Comparison of ENCODE assay signal across 8 mouse cellular contexts in genomic region chr17:36950981-36951947, GRCm38 (mm10). TPM values are rescaled to one million over a fixed set of nuclear protein-coding genes. Genes with fewer than 3 reads are reported as not detected.
DNase-seq lines count a peak whose midpoint lies in the region; ATAC-seq lines count a peak whose summit lies in the region.

Gene Ppp1r11 (minus strand): TSS chr17:36951741.

- ATAC-seq in megakaryocyte progenitor cell, adult 5-6 weeks (replicated peaks; ENCODE audit: poor library complexity), result peak; percentile 96

- peak; percentile 99 for DNase-seq in adipocyte (ENCODE audit: low spot score)
- peak; percentile 97 for DNase-seq in embryo, embryonic 10 days (ENCODE audit: low spot score)
- DNase-seq in gastrocnemius, postnatal 10 days, result peak; percentile 88
- DNase-seq in induced T-regulatory cell, adult 2 months (ENCODE audit: low read depth), result peak; percentile 99
- peak; percentile 93 to 98 for DNase-seq in left cerebral cortex, adult 9 months (ENCODE audit: low spot score in 2 of 2)
- DNase-seq in right cerebral cortex, postnatal 14 days, result peak; percentile 94
- DNase-seq in urinary bladder, postnatal 36 days (ENCODE audit: low spot score in 2 of 2), result peak; percentile 91 to 96

RNA-seq across cellular contexts. Expression of gene Ppp1r11, which starts in this region (rescaled TPM):
- total RNA-seq in gastrocnemius, postnatal 10 days (2021), result 10 to 100 TPM; 62.6 to 63.5 TPM
- 82.1 and 83.5 TPM in 2 replicates for total RNA-seq in megakaryocyte progenitor cell, adult 5-6 weeks (2015)
- total RNA-seq in megakaryocyte progenitor cell, adult 5-6 weeks (2017), result 57.1 and 87.6 TPM in 2 replicates

Comparison
In these comparisons a context has a peak if more than half of its experiments do, and no peak if none do; other contexts are left out.
1. Peak in every context shown above with its lines: DNase-seq and ATAC-seq.